Mouse (Mus musculus): ENCODE results near the gene Jmjd1c.

Gene Jmjd1c

DNA sequence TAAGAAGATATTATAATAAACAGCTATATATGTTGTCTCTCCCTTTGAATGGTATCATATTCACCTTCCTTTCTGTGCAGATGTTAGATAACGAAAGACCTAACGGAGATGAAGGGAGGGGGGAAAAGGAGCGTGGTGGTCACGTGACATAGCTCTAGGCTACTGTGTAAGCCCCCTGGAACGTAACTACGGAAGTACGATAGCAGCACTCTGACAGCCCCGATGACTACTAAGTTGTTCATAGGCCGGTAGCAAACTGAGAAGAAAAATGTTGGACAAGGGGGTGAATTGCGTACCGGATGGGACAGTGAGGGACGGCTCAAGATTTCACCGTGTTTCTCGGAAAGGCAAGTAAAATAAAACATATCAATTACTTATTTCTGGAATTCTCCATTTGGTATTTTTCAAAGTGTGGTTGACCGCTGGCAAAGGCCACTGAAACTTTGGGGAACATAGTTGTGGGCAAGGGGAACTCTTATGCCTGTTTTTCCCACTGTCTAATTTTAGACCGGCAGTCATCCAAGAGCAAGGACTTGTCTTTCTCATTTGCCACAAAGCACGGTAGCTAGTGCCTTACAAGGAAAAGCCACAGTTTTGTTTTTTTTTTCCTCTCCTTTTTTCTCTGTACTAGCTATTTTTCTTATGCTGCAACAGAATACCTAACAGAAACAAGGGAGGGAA, 201.4 kb downstream of the Jmjd1c start:
- DNase-seq (ENCODE audit: low spot score in 2 of 2) = no peak

DNA sequence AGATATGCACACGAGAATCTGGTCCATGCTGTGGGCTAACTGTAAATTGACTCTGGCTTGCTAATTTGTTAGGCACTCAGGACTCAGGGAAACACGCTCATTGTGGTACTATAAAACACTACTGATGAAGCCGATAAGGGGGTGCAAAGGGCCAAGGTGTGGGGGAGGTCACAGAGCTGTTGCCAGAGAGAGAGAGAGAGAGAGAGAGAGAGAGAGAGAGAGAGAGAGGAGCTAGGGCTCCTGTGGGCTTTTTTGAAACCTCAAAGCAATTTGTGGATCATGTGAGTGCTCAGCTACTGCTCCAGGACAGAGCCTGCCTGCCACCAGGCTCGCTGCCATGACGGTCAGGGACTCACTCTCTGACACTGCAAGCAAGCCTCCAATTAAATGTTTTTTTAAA, 202.9 kb downstream of the Jmjd1c start:
- DNase-seq (ENCODE audit: low spot score in 2 of 2) = no peak

DNA sequence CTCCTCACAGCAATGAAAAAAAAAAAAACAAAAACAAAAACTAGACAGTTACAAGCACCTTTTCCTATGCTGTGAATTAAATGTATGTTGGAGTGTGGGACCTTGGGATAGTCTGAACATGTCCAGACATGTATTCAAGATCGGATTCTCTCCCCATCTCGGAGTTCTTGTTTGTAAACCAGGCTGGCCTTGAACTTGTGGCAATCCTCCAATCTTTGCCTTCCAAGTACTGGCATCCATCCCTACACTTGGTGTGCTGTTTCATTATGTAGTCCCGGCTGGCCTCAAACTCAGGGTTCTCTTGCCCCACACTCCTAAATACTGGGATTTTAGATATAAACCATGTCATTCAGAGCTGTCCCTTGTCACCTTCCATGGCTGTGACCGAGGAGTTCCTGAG, 203.4 kb downstream of the Jmjd1c start:
- no peak for DNase-seq (ENCODE audit: low spot score in 2 of 2)

DNA sequence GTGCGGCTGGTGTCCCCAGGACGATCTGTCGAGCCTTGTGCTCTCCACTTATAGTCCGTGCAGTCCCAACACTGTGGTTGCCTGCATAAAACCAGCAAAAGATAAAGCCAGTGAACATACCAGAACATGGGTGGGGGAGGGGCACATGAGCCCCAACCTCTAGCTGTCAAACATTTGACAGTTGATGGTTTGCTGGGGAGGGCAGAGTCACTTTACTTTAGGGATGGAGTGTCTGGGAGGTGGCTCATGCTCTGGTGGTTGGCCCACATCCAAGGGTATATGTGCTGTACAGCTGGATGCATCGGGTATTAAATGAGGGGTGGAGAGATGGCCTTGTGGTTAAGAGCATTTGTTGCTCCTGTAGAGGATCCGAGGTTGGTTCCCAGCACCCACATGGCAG, 205.1 kb downstream of the Jmjd1c start:
- no peak for DNase-seq (ENCODE audit: low spot score in 2 of 2)

DNA sequence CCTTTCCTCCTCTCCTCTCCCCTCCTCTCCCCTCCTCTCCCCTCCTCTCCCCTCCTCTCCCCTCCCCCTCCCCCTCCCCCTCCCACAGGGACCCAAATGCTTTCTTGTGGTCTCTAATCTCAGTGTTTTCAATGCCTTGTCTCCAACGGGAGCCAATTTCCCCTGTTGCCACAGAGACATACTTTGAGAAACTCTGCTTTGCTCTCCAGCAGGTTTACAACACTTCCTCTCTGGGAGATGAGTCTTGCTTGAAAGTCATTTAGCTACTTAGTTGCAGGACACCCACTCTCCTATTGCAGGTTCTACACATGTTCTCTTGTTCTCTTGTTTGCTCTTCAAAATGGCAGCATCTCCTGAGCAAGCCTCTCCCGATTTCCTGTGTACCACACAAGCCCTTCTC, 206.4 kb downstream of the Jmjd1c start:
- DNase-seq (ENCODE audit: low spot score in 2 of 2) = no peak

Measured in spleen, postnatal 4 days (tissue).